Mouse (Mus musculus): ENCODE data around the gene Abhd16a. TPM values are rescaled to one million over a fixed set of nuclear protein-coding genes. Genes with fewer than 3 reads are reported as not detected.

Abhd16a gene
- polyA plus RNA-seq, 1 experiment from 2014 or later: 52.6 TPM

- Histone ChIP-seq H3K4me2 (ENCODE audit: low read depth, low read length, severe bottlenecking) (peak overlapping the region; percentile 73; the same call in 1 of the 2 replicates), H3K4me1 (replicated peaks; ENCODE audit: control insufficient read depth, insufficient read depth, low read length) (peaks cover 12% of the 10 kb centered on the region), H3K9me3 (ENCODE audit: control insufficient read depth, low read length) (no peaks in the 10 kb centered on the region; the same call in none of the 2 replicates), H3K36me3 (ENCODE audit: control insufficient read depth, insufficient read depth, low read length) (peaks cover 18% of the 10 kb centered on the region), H3K9ac (ENCODE audit: low read length) (peak overlapping the region; percentile 23; the same call in 1 of the 2 replicates), H3K4me3 (ENCODE audit: low read depth, low read length) (no peak overlapping the region; the same call in 1 of the 2 replicates), H3K27me3 (ENCODE audit: control insufficient read depth, insufficient read depth, low read length) (no peaks in the 10 kb centered on the region), H3K27ac (ENCODE audit: low read depth, low read length) (no peak overlapping the region; the same call in 1 of the 2 replicates)
- ATAC-seq (replicated peaks; ENCODE audit: low FRiP score): 0 out of 2 replicates have a peak, but pooled peaks have one; percentile 1
- DNase-seq (ENCODE audit: low spot score): no peak
- WGBS: 78% methylated on average over 9 of the region's 9 CpGs
Measured at GRCm38 (mm10) chr17:35058316-35058715, 30.7 kb upstream of the Abhd16a start.

GRCm38 (mm10) chr17:35058911-35059892 lies 29.9 kb upstream of the Abhd16a start, which contains the start of gene Ddah2:
Gene Ddah2 (plus strand): TSS chr17:35059035.
- Histone ChIP-seq H3K27ac (ENCODE audit: low read depth, low read length) (peak within 1 kb of the TSS; percentile 74), H3K9ac (ENCODE audit: low read length) (peak within 1 kb of the TSS; percentile 72), H3K4me2 (ENCODE audit: low read depth, low read length, severe bottlenecking) (peak within 1 kb of the TSS; percentile 73), H3K36me3 (ENCODE audit: control insufficient read depth, insufficient read depth, low read length) (peaks cover 15% of the 10 kb centered on the region; the same call in 1 of the 2 replicates), H3K27me3 (ENCODE audit: control insufficient read depth, insufficient read depth, low read length) (peaks cover 3% of the 10 kb centered on the region; the same call in 1 of the 2 replicates), H3K9me3 (ENCODE audit: control insufficient read depth, low read length) (no peaks in the 10 kb centered on the region; the same call in 1 of the 2 replicates), H3K4me1 (replicated peaks; ENCODE audit: control insufficient read depth, insufficient read depth, low read length) (peaks cover 12% of the 10 kb centered on the region), H3K4me3 (ENCODE audit: low read depth, low read length) (peak within 1 kb of the TSS; percentile 64)
- under 1% methylated on average over 56 of the region's 57 CpGs for WGBS
- ATAC-seq (replicated peaks; ENCODE audit: low FRiP score) (peak; percentile 91), DNase-seq (ENCODE audit: low spot score) (peak; percentile 97)

GRCm38 (mm10) chr17:35060071-35060470 lies 29.0 kb upstream of the Abhd16a start:
- Histone ChIP-seq H3K36me3 (ENCODE audit: control insufficient read depth, insufficient read depth, low read length) (peaks cover 13% of the 10 kb centered on the region; the same call in 1 of the 2 replicates), H3K4me2 (ENCODE audit: low read depth, low read length, severe bottlenecking) (peak overlapping the region; percentile 73), H3K4me1 (replicated peaks; ENCODE audit: control insufficient read depth, insufficient read depth, low read length) (peaks cover 17% of the 10 kb centered on the region), H3K27me3 (ENCODE audit: control insufficient read depth, insufficient read depth, low read length) (peaks cover 3% of the 10 kb centered on the region; the same call in 1 of the 2 replicates), H3K4me3 (ENCODE audit: low read depth, low read length) (peak overlapping the region; percentile 64), H3K9ac (ENCODE audit: low read length) (peak overlapping the region; percentile 72), H3K9me3 (ENCODE audit: control insufficient read depth, low read length) (no peaks in the 10 kb centered on the region), H3K27ac (ENCODE audit: low read depth, low read length) (no peak overlapping the region)
- ATAC-seq (replicated peaks; ENCODE audit: low FRiP score) (no peak), DNase-seq (ENCODE audit: low spot score) (no peak)
- 31% methylated on average over 14 of the region's 14 CpGs for WGBS

GRCm38 (mm10) chr17:35060737-35061297 lies 28.2 kb upstream of the Abhd16a start:
- WGBS: 63% methylated on average over 22 of the region's 22 CpGs
- DNase-seq (ENCODE audit: low spot score) (no peak), ATAC-seq (replicated peaks; ENCODE audit: low FRiP score) (no peak)
- H3K4me1 ChIP-seq (replicated peaks; ENCODE audit: control insufficient read depth, insufficient read depth, low read length): peaks cover 17% of the 10 kb centered on the region
- no peak overlapping the region for H3K27ac ChIP-seq (ENCODE audit: low read depth, low read length)
- H3K4me3 ChIP-seq (ENCODE audit: low read depth, low read length): peak overlapping the region; percentile 64
- H3K36me3 ChIP-seq (ENCODE audit: control insufficient read depth, insufficient read depth, low read length): peaks cover 11% of the 10 kb centered on the region; the same call in 1 of the 2 replicates
- H3K4me2 ChIP-seq (ENCODE audit: low read depth, low read length, severe bottlenecking): peak overlapping the region; percentile 73; the same call in 1 of the 2 replicates
- H3K9ac ChIP-seq (ENCODE audit: low read length): peak overlapping the region; percentile 72; the same call in 1 of the 2 replicates
- peaks cover 6% of the 10 kb centered on the region; the same call in 1 of the 2 replicates for H3K27me3 ChIP-seq (ENCODE audit: control insufficient read depth, insufficient read depth, low read length)
- no peaks in the 10 kb centered on the region for H3K9me3 ChIP-seq (ENCODE audit: control insufficient read depth, low read length)

- no peaks in the 10 kb centered on the region for H3K9me3 ChIP-seq (ENCODE audit: control insufficient read depth, low read length)
- no peak for ATAC-seq (replicated peaks; ENCODE audit: low FRiP score)
- no peak overlapping the region for H3K27ac ChIP-seq (ENCODE audit: low read depth, low read length)
- H3K27me3 ChIP-seq (ENCODE audit: control insufficient read depth, insufficient read depth, low read length): peaks cover 10% of the 10 kb centered on the region
- peak; percentile 45 for DNase-seq (ENCODE audit: low spot score)
- WGBS: 88% methylated on average over 8 of the region's 8 CpGs
- peaks cover 8% of the 10 kb centered on the region; the same call in 1 of the 2 replicates for H3K36me3 ChIP-seq (ENCODE audit: control insufficient read depth, insufficient read depth, low read length)
- H3K9ac ChIP-seq (ENCODE audit: low read length): no peak overlapping the region
- H3K4me1 ChIP-seq (replicated peaks; ENCODE audit: control insufficient read depth, insufficient read depth, low read length): peaks cover 17% of the 10 kb centered on the region
- H3K4me2 ChIP-seq (ENCODE audit: low read depth, low read length, severe bottlenecking): no peak overlapping the region
- H3K4me3 ChIP-seq (ENCODE audit: low read depth, low read length): no peak overlapping the region
Measured at GRCm38 (mm10) chr17:35061299-35061698, 27.8 kb upstream of the Abhd16a start.

GRCm38 (mm10) chr17:35063466-35063865 lies 25.6 kb upstream of the Abhd16a start:
- Histone ChIP-seq H3K27me3 (ENCODE audit: control insufficient read depth, insufficient read depth, low read length) (peaks cover 14% of the 10 kb centered on the region), H3K36me3 (ENCODE audit: control insufficient read depth, insufficient read depth, low read length) (peaks cover 7% of the 10 kb centered on the region; the same call in 1 of the 2 replicates), H3K9me3 (ENCODE audit: control insufficient read depth, low read length) (no peaks in the 10 kb centered on the region), H3K27ac (ENCODE audit: low read depth, low read length) (no peak overlapping the region), H3K4me3 (ENCODE audit: low read depth, low read length) (no peak overlapping the region), H3K4me1 (replicated peaks; ENCODE audit: control insufficient read depth, insufficient read depth, low read length) (peaks cover 17% of the 10 kb centered on the region), H3K9ac (ENCODE audit: low read length) (no peak overlapping the region), H3K4me2 (ENCODE audit: low read depth, low read length, severe bottlenecking) (no peak overlapping the region)
- ATAC-seq (replicated peaks; ENCODE audit: low FRiP score) (no peak), DNase-seq (ENCODE audit: low spot score) (no peak)
- 93% methylated on average over 3 of the region's 3 CpGs for WGBS

- 34% methylated on average over 10 of the region's 10 CpGs for WGBS
- Histone ChIP-seq H3K4me3 (ENCODE audit: low read depth, low read length) (no peak overlapping the region), H3K27ac (ENCODE audit: low read depth, low read length) (no peak overlapping the region), H3K36me3 (ENCODE audit: control insufficient read depth, insufficient read depth, low read length) (peaks cover 7% of the 10 kb centered on the region; the same call in 1 of the 2 replicates), H3K9me3 (ENCODE audit: control insufficient read depth, low read length) (no peaks in the 10 kb centered on the region), H3K4me1 (replicated peaks; ENCODE audit: control insufficient read depth, insufficient read depth, low read length) (peaks cover 14% of the 10 kb centered on the region), H3K9ac (ENCODE audit: low read length) (no peak overlapping the region), H3K4me2 (ENCODE audit: low read depth, low read length, severe bottlenecking) (peak overlapping the region; percentile 37; the same call in 1 of the 2 replicates), H3K27me3 (ENCODE audit: control insufficient read depth, insufficient read depth, low read length) (peaks cover 14% of the 10 kb centered on the region)
- DNase-seq (ENCODE audit: low spot score) (no peak), ATAC-seq (replicated peaks; ENCODE audit: low FRiP score) (no peak)
Measured at GRCm38 (mm10) chr17:35064378-35064877, 24.6 kb upstream of the Abhd16a start.

Data from forebrain, embryonic 11.5 days (tissue).